Mouse (Mus musculus) spleen, postnatal 4 days (tissue): Measurements from ENCODE around the gene Nell1.

Experiments used
- DNase-seq, 2 experiments: peaks; one replicate each; pipeline ENCODE4 v3.0.0; 2022; ENCODE audit warnings: low spot score in 2 of 2

Gene Nell1

GRCm38 (mm10) chr7:50260016-50260415 is 285.4 kb downstream of the Nell1 start:
- no peak for DNase-seq

GRCm38 (mm10) chr7:50295508-50295907 is 320.8 kb downstream of the Nell1 start:
- no peak for DNase-seq

- DNase-seq: no peak
Observed at GRCm38 (mm10) chr7:50338226-50338625, 363.6 kb downstream of the Nell1 start.

- DNase-seq: no peak
Observed at GRCm38 (mm10) chr7:50338757-50339156, 364.1 kb downstream of the Nell1 start.

- no peak for DNase-seq
Observed at GRCm38 (mm10) chr7:50351564-50351963, 376.9 kb downstream of the Nell1 start.

- no peak for DNase-seq
Observed at GRCm38 (mm10) chr7:50357213-50357612, 382.5 kb downstream of the Nell1 start.

- no peak for DNase-seq
Observed at GRCm38 (mm10) chr7:50362039-50362438, 387.4 kb downstream of the Nell1 start.

GRCm38 (mm10) chr7:50374876-50375275 is 400.2 kb downstream of the Nell1 start:
- no peak for DNase-seq

GRCm38 (mm10) chr7:50410421-50410820 is 435.8 kb downstream of the Nell1 start:
- DNase-seq: no peak

GRCm38 (mm10) chr7:50419976-50420375 is 445.3 kb downstream of the Nell1 start:
- DNase-seq: no peak

GRCm38 (mm10) chr7:50422422-50423195 is 447.9 kb downstream of the Nell1 start:
- no peak for DNase-seq

GRCm38 (mm10) chr7:50429725-50430124 is 455.1 kb downstream of the Nell1 start:
- DNase-seq: no peak

- no peak for DNase-seq
Observed at GRCm38 (mm10) chr7:50441237-50441636, 466.6 kb downstream of the Nell1 start.

GRCm38 (mm10) chr7:50447316-50447715 is 472.7 kb downstream of the Nell1 start:
- no peak for DNase-seq

- no peak for DNase-seq
Observed at GRCm38 (mm10) chr7:50467742-50468141, 493.1 kb downstream of the Nell1 start.

- no peak for DNase-seq
Observed at GRCm38 (mm10) chr7:50470555-50470954, 495.9 kb downstream of the Nell1 start.

GRCm38 (mm10) chr7:50482011-50482410 is 507.3 kb downstream of the Nell1 start:
- DNase-seq: no peak

GRCm38 (mm10) chr7:50485304-50485703 is 510.6 kb downstream of the Nell1 start:
- no peak for DNase-seq

- no peak for DNase-seq
Observed at GRCm38 (mm10) chr7:50486884-50487420, 512.3 kb downstream of the Nell1 start.

- DNase-seq: no peak
Observed at GRCm38 (mm10) chr7:50501562-50501961, 526.9 kb downstream of the Nell1 start.

GRCm38 (mm10) chr7:50507047-50507446 is 532.4 kb downstream of the Nell1 start:
- no peak for DNase-seq

GRCm38 (mm10) chr7:50514830-50515229 is 540.2 kb downstream of the Nell1 start:
- no peak for DNase-seq

GRCm38 (mm10) chr7:50516681-50517080 is 542.0 kb downstream of the Nell1 start:
- no peak for DNase-seq

GRCm38 (mm10) chr7:50543373-50543772 is 568.7 kb downstream of the Nell1 start:
- DNase-seq: no peak
